Mouse (Mus musculus): ENCODE results near the gene Rwdd3. TPM values are rescaled to one million over a fixed set of nuclear protein-coding genes. Genes with fewer than 3 reads are reported as not detected.

Gene Rwdd3
- total and polyA plus RNA-seq, 3 experiments: 0.96 to 2.2 (median 2.1) TPM

GRCm38 (mm10) chr3:121202638-121203037 lies 31.1 kb upstream of the Rwdd3 start:
- no peak for DNase-seq
- H3K4me1 ChIP-seq (ENCODE audit: control insufficient read depth, insufficient read depth, low read length): no peaks in the 10 kb centered on the region
- no peak overlapping the region for H3K9ac ChIP-seq (ENCODE audit: low read depth, low read length)
- H3K79me2 ChIP-seq (replicated peaks; ENCODE audit: control insufficient read depth, insufficient read depth, low read length): no peaks in the 10 kb centered on the region
- H3K27ac ChIP-seq: no peak overlapping the region
- WGBS: 82% methylated on average over 2 of the region's 2 CpGs
- intact Hi-C loops (cut with DNase I): no loop called here
- TF ChIP-seq POLR2A (IDR thresholded peaks at IDR 0.05; ENCODE audit: insufficient read depth, low read depth, low read length) (no peak), EP300 (IDR thresholded peaks at IDR 0.05; ENCODE audit: insufficient read depth, low read depth, low read length) (no peak), CTCF (IDR thresholded peaks at IDR 0.05) (no peak)
- no peaks in the 10 kb centered on the region for H3K36me3 ChIP-seq (ENCODE audit: control insufficient read depth, insufficient read depth, low read length)
- no peaks in the 10 kb centered on the region for H3K27me3 ChIP-seq (ENCODE audit: control insufficient read depth, insufficient read depth, low read length)
- no peak overlapping the region for H3K4me3 ChIP-seq

GRCm38 (mm10) chr3:121201012-121201747 lies 29.7 kb upstream of the Rwdd3 start:
- no peaks in the 10 kb centered on the region for H3K79me2 ChIP-seq (replicated peaks; ENCODE audit: control insufficient read depth, insufficient read depth, low read length)
- no peak for TF ChIP-seq POLR2A (IDR thresholded peaks at IDR 0.05; ENCODE audit: insufficient read depth, low read depth, low read length)
- TF ChIP-seq CTCF (IDR thresholded peaks at IDR 0.05): no peak
- no peak for TF ChIP-seq EP300 (IDR thresholded peaks at IDR 0.05; ENCODE audit: insufficient read depth, low read depth, low read length)
- 42% methylated on average over 11 of the region's 11 CpGs for WGBS
- no peak overlapping the region for H3K27ac ChIP-seq
- H3K27me3 ChIP-seq (ENCODE audit: control insufficient read depth, insufficient read depth, low read length): no peaks in the 10 kb centered on the region
- H3K4me1 ChIP-seq (ENCODE audit: control insufficient read depth, insufficient read depth, low read length): no peaks in the 10 kb centered on the region
- DNase-seq: no peak
- no peaks in the 10 kb centered on the region for H3K36me3 ChIP-seq (ENCODE audit: control insufficient read depth, insufficient read depth, low read length)
- no peak overlapping the region for H3K4me3 ChIP-seq
- intact Hi-C loops (cut with DNase I): no loop called here
- no peak overlapping the region for H3K9ac ChIP-seq (ENCODE audit: low read depth, low read length)

- H3K9ac ChIP-seq (ENCODE audit: low read depth, low read length): no peak overlapping the region
- no peaks in the 10 kb centered on the region for H3K79me2 ChIP-seq (replicated peaks; ENCODE audit: control insufficient read depth, insufficient read depth, low read length)
- no peaks in the 10 kb centered on the region for H3K4me1 ChIP-seq (ENCODE audit: control insufficient read depth, insufficient read depth, low read length)
- no peak overlapping the region for H3K27ac ChIP-seq
- H3K27me3 ChIP-seq (ENCODE audit: control insufficient read depth, insufficient read depth, low read length): no peaks in the 10 kb centered on the region
- H3K4me3 ChIP-seq: no peak overlapping the region
- no peak for DNase-seq
- intact Hi-C loops (cut with DNase I): no loop called here
- TF ChIP-seq EP300 (IDR thresholded peaks at IDR 0.05; ENCODE audit: insufficient read depth, low read depth, low read length): no peak
- TF ChIP-seq POLR2A (IDR thresholded peaks at IDR 0.05; ENCODE audit: insufficient read depth, low read depth, low read length): no peak
- no peak for TF ChIP-seq CTCF (IDR thresholded peaks at IDR 0.05)
- WGBS: 76% methylated on average over 2 of the region's 2 CpGs
- no peaks in the 10 kb centered on the region for H3K36me3 ChIP-seq (ENCODE audit: control insufficient read depth, insufficient read depth, low read length)
Observed at GRCm38 (mm10) chr3:121189199-121189598, 17.7 kb upstream of the Rwdd3 start.

DNA sequence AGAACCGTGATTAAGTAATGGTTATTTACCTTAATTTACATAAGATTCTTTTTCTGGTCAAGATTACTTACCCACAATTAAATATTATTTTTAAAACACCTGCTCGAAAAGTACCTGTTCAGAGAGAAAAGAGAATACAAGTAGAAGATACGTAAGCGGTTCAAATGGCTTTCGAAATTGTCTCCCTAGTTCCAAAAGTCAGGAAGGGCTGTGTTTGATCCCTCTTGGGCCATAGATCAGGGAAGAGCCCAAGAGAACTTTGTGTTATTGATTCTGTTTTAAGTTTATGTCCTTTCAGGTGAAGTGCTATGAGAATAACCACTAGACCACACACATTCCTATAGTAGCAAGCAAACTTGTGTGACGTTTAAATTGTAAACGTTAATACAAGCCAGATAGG lies 16.0 kb upstream of the Rwdd3 start:
- Histone ChIP-seq H3K27ac (no peak overlapping the region), H3K27me3 (ENCODE audit: control insufficient read depth, insufficient read depth, low read length) (no peaks in the 10 kb centered on the region), H3K36me3 (ENCODE audit: control insufficient read depth, insufficient read depth, low read length) (no peaks in the 10 kb centered on the region), H3K79me2 (replicated peaks; ENCODE audit: control insufficient read depth, insufficient read depth, low read length) (no peaks in the 10 kb centered on the region), H3K4me3 (no peak overlapping the region), H3K4me1 (ENCODE audit: control insufficient read depth, insufficient read depth, low read length) (no peaks in the 10 kb centered on the region), H3K9ac (ENCODE audit: low read depth, low read length) (no peak overlapping the region)
- intact Hi-C loops (cut with DNase I): no loop called here
- 91% methylated on average over 7 of the region's 7 CpGs for WGBS
- DNase-seq: no peak
- TF ChIP-seq POLR2A (IDR thresholded peaks at IDR 0.05; ENCODE audit: insufficient read depth, low read depth, low read length) (no peak), EP300 (IDR thresholded peaks at IDR 0.05; ENCODE audit: insufficient read depth, low read depth, low read length) (no peak), CTCF (IDR thresholded peaks at IDR 0.05) (no peak)

GRCm38 (mm10) chr3:121186925-121187324 lies 15.4 kb upstream of the Rwdd3 start:
- Histone ChIP-seq H3K9ac (ENCODE audit: low read depth, low read length) (no peak overlapping the region), H3K36me3 (ENCODE audit: control insufficient read depth, insufficient read depth, low read length) (no peaks in the 10 kb centered on the region), H3K4me3 (no peak overlapping the region), H3K4me1 (ENCODE audit: control insufficient read depth, insufficient read depth, low read length) (no peaks in the 10 kb centered on the region), H3K27ac (no peak overlapping the region), H3K27me3 (ENCODE audit: control insufficient read depth, insufficient read depth, low read length) (no peaks in the 10 kb centered on the region), H3K79me2 (replicated peaks; ENCODE audit: control insufficient read depth, insufficient read depth, low read length) (no peaks in the 10 kb centered on the region)
- DNase-seq: no peak
- 48% methylated on average over 3 of the region's 3 CpGs for WGBS
- no peak for TF ChIP-seq POLR2A (IDR thresholded peaks at IDR 0.05; ENCODE audit: insufficient read depth, low read depth, low read length)
- TF ChIP-seq CTCF (IDR thresholded peaks at IDR 0.05): no peak
- TF ChIP-seq EP300 (IDR thresholded peaks at IDR 0.05; ENCODE audit: insufficient read depth, low read depth, low read length): no peak
- intact Hi-C loops (cut with DNase I): no loop called here

DNA sequence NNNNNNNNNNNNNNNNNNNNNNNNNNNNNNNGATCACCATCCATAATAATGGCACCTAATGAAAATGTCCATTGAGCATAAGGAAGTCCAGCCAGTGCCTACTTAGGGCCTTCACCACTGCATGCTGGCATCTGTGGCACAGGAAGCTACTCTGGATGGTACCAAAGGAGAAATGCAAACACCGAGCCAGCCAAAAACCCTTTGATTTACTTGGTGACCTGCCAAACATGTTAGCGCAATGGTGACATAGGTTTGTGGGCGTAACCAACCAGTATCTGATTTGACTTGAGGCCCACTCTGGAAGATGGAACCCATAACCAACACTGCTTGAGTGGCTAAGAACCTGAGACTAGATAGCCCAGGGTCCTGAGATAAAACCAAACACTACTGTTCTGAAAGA lies 13.7 kb upstream of the Rwdd3 start:
- TF ChIP-seq EP300 (IDR thresholded peaks at IDR 0.05; ENCODE audit: insufficient read depth, low read depth, low read length) (no peak), POLR2A (IDR thresholded peaks at IDR 0.05; ENCODE audit: insufficient read depth, low read depth, low read length) (no peak), CTCF (IDR thresholded peaks at IDR 0.05) (no peak)
- Histone ChIP-seq H3K36me3 (ENCODE audit: control insufficient read depth, insufficient read depth, low read length) (no peaks in the 10 kb centered on the region), H3K4me3 (no peak overlapping the region), H3K4me1 (ENCODE audit: control insufficient read depth, insufficient read depth, low read length) (no peaks in the 10 kb centered on the region), H3K9ac (ENCODE audit: low read depth, low read length) (no peak overlapping the region), H3K27ac (no peak overlapping the region), H3K79me2 (replicated peaks; ENCODE audit: control insufficient read depth, insufficient read depth, low read length) (no peaks in the 10 kb centered on the region), H3K27me3 (ENCODE audit: control insufficient read depth, insufficient read depth, low read length) (no peaks in the 10 kb centered on the region)
- DNase-seq: no peak
- intact Hi-C loops (cut with DNase I): no loop called here
- 81% methylated on average over 3 of the region's 3 CpGs for WGBS
